Mouse (Mus musculus): Measurements from ENCODE around the gene Kif1b. TPM values are rescaled to one million over a fixed set of nuclear protein-coding genes. Genes with fewer than 3 reads are reported as not detected.

The Kif1b gene
- polyA plus RNA-seq (2012; rRNA removed), result 32.9 and 34.3 TPM in 2 replicates

DNA sequence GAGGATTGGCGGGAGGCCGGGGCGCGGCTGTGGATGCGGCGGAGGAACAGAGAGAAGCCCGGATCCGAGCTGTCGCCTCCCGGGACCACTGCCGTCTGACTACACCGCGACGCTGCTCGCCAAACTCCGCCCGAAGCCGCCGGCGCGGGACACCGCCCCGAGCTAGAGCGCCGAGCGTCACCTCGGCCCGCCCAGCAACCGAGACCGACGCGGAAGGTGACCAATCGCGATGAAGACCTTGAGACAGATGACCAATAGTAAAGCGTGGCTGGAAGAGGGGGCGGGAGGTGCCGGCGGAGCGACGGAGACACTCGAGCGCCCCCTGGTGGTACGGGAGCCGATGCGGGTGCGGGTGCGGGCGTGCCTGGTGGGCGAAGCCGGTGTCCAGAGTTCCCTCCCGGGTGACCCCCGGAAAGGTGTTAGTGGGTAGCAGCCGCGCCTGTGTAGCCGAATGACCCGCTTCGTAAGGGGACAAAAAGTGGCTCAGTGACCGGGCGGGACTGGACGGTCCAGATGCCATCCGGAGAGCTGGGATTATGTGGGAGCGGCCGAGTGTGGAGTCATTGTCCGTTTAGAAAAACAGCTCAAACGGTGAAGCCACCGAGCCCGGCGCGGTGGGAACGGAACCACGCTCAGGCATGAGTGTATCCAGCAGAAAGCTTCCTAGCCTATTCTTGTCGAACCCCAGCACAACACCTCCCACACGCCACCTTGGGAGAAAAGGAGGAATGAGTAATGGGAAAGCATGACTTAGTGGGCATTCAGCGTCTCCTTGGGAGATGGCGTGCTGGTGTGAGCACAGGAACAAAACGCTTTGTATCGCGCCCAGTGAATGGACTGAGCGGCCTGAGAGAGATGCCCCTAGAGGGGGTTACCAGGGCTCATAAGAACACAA lies at the start of gene Kif1b:
Gene Kif1b (minus strand): TSS at position 98 of the 895 bp plus-strand sequence.

DNA sequence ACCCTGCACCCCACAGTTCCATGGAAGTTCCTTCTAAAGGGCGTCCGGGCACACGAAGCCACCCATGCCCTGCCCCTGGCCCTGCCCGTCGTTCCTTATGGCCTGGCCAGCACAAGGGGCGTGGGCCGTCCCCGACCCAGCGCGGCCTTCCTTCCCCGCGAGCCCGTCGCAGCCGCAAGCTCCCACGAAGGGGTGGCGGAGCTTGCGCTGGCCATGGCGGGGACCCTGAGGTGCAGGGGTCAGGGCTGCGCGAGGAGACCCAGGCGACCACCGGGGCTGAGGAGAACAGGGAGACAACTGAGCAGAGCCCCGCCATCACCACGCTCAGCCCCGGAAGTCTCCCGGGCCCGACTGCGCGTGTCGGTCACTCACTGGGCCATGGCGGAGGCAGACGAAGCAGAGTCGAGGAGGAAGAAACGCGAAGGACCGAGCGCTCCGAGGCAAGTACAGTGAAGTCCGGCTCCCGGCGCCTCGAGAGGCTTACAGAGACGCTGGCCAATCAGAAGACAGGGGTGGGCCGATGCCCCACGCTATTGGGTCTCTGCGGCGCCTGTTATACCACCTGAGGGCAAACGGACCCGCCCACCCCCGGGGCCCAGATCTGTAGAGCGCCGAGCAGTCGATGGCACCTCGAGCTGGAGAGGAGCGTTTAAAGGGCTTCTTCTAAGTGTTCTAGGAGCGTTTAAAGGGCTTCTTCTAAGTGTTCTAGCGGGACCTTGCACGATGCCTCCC lies 141.1 kb downstream of the Kif1b start, which contains the start of gene Pgd:
Gene Pgd (minus strand): TSS at position 557 of the 732 bp plus-strand sequence.

GRCm38 (mm10) chr4:149136982-149137770 lies 170.3 kb downstream of the Kif1b start, which contains the start of gene Cenps:
Gene Cenps, minus strand, starts transcription at chr4:149137629.

DNA sequence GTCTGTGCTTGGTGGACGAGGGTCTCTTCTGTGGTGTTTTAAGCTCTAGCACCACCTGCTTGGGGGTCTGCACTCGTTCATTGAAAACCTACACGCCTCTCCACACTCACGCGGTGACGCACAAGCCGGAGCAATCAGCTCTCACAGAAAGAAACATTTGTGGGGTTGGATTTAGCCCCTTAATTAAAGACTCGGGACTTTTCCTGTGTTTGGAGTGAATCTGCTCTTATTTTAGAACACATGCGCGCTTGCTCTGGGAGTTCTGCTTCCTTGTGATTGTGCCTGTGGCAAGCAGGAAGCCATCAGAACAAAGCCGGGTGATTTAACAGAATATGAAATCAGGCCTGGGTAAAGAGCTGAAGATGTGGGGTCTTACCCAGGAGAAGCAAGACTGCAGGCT lies 180.8 kb downstream of the Kif1b start, which contains the start of gene Cort:
Gene Cort (minus strand): TSS at position 101 of the 400 bp plus-strand sequence.

Other genes starting within 250 kb of the Kif1b start
- gene Pex14, start 207.8 kb downstream of the Kif1b start, polyA plus RNA-seq (2012; rRNA removed), result 62.4 and 62.8 TPM in 2 replicates
- 13.2 and 15.3 TPM in 2 replicates for gene Dffa, start 203.5 kb downstream of the Kif1b start, polyA plus RNA-seq (2012; rRNA removed)
- not detected in 2 replicates for gene Cort, start 180.9 kb downstream of the Kif1b start, polyA plus RNA-seq (2012; rRNA removed)
- gene Cenps, start 170.1 kb downstream of the Kif1b start, polyA plus RNA-seq (2012; rRNA removed), result 3.8 and 6.6 TPM in 2 replicates
- 150 and 191 TPM in 2 replicates for gene Pgd, start 140.9 kb downstream of the Kif1b start, polyA plus RNA-seq (2012; rRNA removed)
- gene Ube4b, start 119.1 kb upstream of the Kif1b start, polyA plus RNA-seq (2012; rRNA removed), result 77.2 and 81.5 TPM in 2 replicates
- gene Rbp7, start 147.3 kb upstream of the Kif1b start, polyA plus RNA-seq (2012; rRNA removed), result 0.75 and 2.1 TPM in 2 replicates
- gene Tmem274, start 169.7 kb upstream of the Kif1b start, polyA plus RNA-seq (2012; rRNA removed), result not detected in 2 replicates
- gene Nmnat1, start 177.5 kb upstream of the Kif1b start, polyA plus RNA-seq (2012; rRNA removed), result 11.2 and 11.8 TPM in 2 replicates
- gene Lzic, start 177.5 kb upstream of the Kif1b start, polyA plus RNA-seq (2012; rRNA removed), result 8.6 and 13.6 TPM in 2 replicates
- gene Ctnnbip1, start 210.5 kb upstream of the Kif1b start, polyA plus RNA-seq (2012; rRNA removed), result 16.3 and 21.5 TPM in 2 replicates

Measured in ovary, adult 2 months (tissue).